Mouse (Mus musculus): ENCODE data around the gene Bmpr1b.
A peak's percentile ranks its signal among the peaks of the same experiment; 100 is the strongest.

The Bmpr1b gene

DNA sequence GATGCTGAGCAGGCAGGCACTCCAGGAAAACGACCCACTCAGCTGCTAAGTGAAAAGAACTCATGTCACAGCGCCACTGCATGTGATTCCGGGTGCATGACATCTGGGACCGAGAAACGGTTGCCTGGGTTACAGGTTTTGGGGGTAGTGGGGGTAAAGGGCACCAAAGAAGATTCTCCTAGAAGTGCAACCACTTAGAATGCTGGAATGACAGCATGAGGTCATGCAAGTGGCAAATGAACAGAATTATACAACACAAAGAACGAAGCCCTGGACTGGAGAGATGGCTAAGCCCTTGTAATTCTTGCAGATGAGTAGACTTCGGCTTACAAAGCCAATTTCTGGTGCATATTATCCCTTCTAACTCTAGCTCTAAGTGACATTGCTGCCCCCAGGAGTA lies 184.7 kb downstream of the Bmpr1b start:
- DNase-seq: no peak

DNA sequence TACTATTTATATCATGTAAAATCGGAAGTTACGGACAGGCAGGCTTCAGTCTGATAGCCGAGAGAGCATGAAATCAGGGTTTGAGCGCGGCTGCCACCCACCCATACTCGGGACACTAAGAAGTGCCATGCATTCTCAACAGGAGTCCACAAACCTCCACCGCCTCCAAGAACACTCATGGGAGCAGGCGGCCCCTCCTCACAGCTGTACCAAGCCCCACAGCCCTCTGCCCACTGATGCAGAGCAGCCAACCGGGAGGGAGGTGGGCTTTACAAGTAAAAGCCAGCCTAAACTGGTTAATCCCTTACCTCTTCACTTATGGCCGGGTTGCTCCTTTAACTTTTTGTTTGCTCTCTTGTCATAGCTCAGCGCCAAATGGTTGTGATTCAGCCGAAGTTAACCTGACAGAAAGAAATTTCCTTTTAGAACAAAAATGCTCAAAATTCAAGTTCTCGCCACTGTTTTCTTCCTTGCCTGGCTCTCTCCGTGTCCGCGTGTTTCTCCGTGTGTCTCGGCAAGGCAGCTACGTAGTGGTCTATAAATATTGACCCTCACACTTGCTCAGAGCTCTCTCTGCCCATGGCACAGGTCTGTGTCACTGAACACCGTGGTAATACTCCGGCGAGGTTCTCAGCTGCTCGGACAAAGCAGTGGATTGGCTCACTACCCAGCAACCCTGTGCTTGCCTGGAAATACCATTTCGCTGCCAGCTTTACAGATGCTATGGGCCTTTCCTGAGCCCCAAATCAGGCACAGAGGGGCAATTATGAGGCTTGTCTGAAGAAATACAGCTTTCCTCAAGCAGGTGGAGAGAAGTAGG lies 187.4 kb downstream of the Bmpr1b start:
- peak in 1 of 2 experiments; percentile 13 for DNase-seq

DNA sequence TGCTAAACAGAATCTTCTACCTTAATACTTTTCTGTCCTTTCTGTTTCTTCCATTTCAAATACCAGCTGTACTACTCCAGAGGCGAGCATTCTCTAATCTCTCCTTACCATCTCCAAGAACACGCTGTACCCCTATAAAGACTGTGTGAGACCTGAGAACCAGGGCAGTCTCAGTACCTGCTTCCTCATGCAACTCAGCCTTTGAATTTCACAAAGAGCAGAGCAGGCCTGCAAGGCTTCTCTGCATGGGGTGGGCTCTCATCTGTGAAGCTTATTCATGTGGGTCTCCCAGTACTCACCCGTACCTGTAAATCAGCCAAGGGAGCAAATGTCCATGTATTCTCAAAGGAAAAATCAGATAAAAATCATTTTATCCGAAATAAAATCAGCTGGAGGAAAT lies 203.0 kb downstream of the Bmpr1b start:
- DNase-seq: no peak

DNA sequence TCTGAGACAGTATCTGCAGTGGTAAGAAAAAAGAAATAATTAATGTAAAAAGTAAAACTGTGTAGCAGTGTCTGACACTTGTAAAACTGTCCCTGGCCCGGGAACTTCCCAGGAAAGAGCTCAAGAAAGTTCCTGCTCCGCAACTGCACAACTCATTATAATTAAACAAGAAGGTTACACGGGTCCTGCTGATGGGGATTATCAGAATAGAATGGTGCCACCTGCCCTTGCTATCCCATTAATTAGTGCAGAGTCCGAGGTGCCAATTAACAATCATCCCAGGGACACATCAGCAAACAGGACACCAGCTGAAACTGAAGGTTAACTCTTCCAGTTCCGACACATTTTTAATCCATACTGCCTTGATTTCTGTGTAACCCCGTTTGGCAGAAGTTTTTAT lies 216.3 kb downstream of the Bmpr1b start:
- no peak for DNase-seq

DNA sequence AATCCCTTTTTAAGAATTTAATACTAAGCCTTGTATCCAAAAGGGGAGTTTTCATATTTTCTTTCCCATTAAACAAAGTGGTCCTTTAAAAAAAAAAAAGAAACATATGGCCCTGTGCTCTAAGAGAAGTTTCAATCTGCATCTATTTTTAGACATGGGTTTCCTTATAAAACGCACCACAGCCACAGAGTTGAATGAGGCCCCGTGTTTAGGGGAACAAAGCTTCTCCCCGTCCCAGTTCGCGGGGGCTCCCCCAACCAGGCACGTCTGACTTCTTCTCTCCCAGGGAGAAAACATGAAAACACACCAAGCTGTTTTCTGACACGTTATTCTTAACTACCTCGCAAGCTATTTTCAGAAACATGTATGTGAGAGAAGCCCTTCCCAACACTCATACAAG lies 218.6 kb downstream of the Bmpr1b start:
- no peak for DNase-seq

DNA sequence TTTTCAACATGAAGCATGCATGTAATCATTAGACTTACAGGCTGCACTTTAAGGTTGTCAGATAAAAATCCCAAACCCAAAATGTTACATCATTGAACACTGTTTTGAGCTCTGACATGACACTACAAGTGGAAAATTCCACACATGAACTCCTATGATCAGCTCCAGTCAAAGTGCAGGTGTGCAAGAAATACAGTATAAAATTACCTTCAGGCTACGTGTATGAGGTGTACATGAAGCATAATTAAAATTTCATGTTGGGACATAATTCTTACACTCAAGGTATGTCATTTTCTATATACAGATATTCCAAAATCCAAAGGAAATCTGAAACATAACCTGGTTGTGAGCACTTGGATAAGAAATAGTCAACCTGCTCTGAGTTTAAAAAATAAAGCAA lies 220.7 kb downstream of the Bmpr1b start:
- no peak for DNase-seq

DNA sequence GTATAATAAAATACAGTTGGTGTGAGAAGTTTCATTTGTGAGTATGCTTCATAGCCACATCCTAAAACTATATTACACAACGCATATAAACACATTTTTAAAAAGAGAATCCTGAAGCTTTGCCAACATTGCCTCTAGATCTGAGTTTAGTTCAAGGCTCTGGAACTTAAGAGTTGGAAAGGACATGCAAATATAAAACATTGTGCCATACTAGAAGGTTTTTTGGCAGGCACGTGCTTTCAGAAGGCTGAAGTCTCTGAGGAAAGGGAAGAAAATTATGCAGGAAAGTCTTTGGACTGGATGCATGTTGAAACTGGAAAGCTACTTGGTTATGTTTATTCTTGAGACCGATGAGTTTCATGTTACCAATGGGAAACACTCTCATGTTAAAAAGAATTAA lies 221.1 kb downstream of the Bmpr1b start:
- DNase-seq: no peak

DNA sequence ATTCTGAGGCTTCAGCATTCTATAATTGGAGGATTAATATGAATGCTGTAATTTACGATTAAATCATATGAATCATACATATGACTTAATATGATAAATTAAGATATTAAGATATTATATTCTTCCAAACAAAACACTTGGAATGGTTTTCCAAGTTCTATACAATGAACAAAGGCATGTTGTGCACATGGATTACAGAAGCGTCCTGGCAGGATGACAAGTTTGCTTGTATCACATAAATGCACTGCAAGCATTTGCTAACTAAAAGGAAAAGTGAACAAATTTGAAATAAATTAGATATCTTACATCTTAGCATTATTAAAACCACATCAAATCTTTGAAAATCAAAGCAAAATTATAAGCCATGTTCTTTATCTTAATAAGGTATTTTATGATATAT lies 222.4 kb downstream of the Bmpr1b start:
- no peak for DNase-seq

DNA sequence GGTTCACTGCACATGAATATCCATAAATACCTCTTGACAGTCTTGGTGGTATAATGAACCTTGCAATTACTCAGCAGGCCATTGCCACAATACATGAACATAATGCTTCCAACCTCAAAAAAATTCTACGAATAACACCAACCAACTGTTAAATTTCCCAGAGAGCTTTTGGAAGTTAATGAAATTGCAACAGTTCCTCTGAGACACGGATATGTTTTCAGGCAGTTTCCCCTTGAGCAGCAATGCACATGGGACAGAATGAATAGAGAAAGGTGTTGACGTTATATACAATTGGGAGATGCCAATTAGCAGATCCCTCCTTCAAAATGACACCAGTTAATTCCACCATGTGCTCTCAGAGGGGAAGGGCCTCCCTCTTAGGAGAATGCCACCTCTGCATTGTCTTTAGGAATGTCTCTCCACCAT lies 225.9 kb downstream of the Bmpr1b start:
- DNase-seq: no peak

DNA sequence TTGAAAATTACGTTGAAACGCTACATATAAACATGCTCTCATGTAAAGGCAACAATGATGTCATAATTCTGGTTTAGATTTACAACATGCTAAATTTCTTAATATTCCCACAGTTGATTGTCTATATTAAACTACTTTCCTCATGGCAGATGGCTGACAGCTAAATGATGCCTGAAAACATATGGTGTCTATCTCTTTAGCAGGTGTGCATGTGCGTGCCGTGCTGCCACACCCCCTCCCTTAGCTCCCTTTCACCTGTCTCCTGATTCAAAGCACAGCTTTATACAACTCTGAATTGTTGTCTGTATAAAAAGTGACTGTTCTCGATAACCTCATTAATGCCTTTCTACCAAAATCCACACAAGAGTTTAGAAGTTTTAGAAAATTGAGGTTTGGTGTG lies 229.0 kb downstream of the Bmpr1b start:
- DNase-seq: no peak

DNA sequence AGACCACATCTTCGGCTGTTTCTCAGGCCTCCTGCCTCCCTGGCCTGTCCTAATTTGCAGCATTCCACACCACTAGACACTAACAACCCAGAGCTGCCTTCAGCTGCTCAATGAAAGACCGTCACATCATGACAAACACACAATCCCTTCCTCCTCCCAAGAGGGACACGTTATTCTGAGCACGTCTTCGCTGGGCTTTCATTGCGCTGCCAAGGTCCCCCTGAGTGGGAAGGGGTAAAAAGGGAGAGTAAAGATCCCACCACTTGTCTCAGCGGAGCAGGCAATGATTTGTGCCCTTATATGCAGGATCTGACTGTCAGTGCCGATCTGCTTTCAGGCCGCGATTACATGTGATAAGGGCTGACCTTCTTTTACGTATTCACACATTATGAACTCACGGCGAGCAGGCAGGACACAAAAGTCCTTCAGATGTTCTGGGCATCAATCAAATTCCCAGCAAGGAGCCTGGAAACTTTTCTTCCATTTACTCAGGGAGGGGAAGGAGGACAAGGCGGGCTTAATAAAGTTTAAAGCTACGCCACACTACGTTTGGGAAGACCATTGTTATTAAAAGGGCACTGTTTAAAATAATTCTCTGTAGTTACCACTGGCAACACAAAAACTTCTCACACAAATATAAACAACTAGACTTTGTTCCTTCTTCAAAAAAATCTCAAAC lies 232.5 kb downstream of the Bmpr1b start:
- DNase-seq: no peak

DNA sequence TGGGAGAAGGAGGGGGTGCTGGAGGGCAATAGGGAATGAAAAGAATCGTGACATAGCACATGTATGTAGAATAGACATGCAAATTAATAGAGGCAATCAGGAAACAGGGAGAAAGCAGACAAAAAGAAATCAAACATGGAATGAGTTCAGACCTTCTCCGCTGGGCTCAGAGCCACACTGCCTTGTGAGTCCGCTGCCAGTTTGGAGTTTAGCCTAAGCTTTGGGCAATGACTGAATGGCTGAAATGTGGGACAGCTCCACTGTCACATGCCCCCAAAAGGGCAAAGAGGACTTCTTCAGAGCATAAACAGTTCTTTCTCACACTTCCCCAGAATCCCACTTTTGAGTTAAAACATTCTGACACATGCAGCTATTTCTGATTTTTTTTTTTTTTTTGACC lies 236.3 kb downstream of the Bmpr1b start:
- peak; percentile 7 to 23 for DNase-seq

DNA sequence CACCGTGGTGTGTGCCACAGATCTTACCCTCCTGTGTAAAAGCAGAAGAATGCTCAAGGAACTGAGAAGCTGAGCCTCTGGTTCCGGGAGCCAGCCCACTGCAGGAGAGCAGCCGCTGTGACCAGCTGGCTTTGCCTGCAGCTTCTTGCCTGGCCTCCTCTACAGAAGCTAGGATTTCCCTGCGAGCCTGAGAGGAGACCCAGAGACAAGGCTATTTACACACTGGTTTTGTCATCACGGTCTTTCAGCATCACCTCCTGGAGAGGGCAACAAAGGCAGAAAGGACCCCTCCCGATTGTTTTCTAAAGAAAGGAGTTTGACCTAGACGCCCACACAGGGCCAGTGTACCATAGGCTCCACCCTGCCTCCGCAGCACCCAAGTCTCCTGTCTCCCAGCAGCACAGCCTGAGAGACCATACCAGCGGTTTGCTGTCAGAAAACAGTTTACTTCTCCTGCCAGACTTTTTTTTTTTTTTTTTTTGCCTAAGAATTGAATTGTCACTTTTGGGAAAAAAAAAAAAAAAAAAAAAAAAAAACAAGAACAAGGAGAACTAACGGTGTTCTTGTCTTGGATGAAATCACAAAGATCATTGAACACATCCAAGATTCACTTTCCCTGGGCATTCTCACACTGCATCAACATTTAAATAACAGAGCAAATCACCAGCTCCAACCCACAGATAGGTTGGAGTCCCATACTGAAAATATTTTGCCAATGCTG lies 237.7 kb downstream of the Bmpr1b start:
- DNase-seq: peak in 1 of 2 experiments; percentile 15

DNA sequence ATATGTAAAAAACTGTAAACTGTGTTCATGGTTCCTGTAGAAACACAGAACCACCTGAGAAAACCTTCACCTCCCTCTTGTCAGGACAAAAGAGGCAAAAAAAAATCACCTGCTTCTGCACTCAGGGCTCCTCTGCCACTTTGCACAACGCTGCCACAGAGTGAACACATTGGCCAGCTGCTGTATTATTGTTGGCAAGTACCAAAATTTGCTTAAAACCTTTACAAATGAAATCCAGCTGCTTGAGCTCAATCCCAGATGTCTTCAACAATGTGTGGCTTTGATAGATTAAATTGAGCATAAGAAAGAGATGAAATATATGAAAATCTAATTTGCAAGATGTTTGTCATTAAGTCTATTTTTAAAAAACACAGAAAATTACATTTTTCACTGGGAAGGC lies 245.8 kb downstream of the Bmpr1b start:
- DNase-seq: no peak

DNA sequence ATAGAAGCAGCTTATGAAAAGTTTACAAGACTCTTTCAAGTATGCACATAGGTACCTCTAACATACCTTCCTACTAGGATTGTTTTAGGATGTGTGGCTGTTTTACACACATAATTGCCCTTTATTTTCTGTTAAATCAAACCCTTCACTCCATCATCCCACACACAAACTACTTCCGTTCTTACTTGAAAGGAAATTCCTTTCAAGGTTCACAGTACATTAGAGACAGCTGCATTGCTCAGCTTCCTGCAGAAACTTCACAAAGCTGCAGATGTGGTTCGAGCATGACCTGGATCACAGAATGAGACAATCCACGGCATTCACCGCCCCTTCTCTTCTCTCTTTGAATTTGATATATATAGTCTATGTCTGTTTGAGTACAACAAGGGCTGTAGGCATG lies 248.1 kb downstream of the Bmpr1b start:
- DNase-seq: no peak

DNA sequence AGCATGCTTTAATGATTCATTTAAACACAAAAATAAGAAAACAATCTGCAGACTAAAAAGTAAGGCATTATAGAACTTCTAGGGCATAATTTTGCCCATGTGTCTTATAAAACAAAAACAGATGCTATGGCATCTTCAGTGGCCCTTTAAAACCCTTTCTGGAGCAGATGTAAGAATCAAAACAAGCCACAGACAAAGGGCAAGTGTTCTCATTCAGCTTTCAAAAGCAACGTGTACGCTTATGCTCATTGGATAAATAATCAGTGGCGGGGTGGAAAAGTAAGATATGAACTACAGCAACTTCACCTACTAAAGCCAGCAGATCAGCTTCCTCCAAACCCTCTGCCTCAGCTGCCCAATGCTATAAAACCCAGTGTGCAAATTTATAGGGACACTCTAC lies 249.6 kb downstream of the Bmpr1b start:
- DNase-seq: no peak

DNA sequence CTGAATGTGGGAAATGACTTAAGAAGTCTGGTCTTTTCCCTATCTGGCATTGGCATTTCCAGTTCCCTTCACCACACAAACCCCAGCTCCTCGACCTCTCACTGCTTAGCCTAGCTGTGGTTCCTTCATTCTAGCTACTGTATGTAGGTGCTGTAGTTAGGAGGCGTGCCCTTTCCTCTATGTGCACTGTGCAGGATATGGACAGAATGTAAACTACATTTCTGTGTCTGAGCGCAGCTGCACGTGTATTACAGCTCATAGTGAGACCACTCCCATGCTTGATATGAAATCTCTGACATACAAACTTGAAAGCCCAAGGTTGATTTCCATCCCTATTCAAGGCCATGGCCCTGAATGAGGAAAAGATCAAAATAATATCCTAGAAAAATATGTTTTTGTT lies 252.1 kb downstream of the Bmpr1b start:
- DNase-seq: no peak

DNA sequence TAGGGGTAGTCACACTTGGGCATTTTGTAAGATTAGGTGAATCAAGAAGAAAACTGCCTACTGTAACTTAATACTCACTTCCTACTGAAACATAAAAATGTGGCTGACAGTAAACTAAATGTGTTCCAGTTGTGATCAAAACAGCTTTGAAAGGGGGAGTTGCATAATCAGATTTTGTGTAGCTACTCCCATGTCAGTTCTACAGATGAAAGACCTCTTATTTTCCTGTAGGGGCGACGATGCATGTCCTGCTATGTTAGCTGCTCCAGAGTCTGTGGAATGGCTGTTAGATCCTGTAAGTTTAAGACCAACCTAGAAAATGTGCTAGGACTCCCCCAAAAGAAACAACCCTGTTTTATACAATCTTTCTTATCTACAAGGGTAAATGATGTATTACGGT lies 253.2 kb downstream of the Bmpr1b start:
- no peak for DNase-seq

DNA sequence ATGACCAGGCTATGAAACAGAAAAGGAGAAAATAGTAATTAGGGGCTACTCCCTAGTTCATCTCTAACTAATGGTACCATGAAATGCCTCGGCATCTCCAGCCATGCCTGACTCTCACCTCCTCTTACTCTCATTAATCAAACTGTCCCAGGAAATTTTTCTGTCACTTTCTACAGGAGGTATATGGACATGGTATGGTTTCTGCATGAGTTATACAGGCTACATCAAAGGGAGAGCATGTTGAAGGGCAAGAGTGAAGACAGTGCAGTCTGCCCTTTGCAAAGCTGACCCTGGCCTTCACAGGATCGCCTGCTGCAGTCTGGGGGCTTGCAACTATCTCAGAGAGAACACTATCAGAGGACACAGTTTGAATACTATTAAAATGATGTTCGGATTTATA lies 254.6 kb downstream of the Bmpr1b start:
- no peak for DNase-seq

DNA sequence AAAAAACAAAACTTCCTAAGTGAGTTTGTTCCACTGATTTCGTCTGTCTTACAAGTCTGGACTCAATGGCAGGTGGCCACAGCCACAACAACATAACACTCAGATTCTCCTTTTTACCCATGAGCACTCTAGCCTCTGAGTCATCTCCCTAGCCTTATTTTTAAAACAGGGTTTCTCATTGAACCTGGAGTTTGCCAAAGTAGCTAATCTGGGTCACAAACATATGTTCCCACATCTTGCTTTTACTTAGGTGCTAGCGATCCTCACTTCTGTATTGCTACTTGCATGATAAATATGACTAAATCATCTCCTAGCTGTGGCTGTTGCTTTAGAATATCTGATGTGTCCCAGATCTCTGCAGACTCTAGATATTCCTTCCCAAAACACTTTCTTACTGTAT lies 260.1 kb downstream of the Bmpr1b start:
- DNase-seq: no peak

DNA sequence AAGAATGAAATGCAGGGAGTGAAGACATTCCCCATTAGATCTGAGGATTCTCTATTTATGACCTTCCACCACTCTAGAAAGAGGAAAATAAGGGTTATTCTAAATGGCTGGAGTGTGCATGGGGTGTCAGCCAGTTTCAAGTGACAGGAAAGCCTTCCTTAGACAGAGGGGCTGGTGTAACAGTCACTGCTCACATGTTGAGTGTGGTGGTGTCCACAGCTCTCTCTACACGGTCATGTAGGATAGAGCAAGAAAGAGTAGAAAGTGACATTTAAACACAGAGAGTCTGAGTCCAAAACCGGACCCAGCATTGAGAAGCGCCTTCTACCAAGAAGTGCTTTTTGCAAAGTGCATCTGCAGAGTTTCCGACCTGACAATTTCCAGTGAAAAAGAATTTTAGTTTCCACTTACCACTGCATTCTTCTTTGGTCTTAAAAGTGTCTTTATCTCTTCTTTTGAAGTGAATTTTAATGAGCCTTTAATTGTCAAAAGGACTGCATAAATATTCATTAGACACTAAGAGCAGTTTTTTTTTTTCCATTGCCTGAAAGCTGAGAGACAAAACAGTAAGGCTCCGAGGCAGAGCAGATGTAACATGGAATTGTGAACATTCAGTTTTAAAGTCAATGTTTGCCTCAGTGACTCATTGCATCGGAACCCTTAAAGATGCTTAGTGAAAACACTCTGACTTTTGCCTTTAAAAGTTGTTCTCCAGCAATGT lies 263.2 kb downstream of the Bmpr1b start:
- no peak for DNase-seq

DNA sequence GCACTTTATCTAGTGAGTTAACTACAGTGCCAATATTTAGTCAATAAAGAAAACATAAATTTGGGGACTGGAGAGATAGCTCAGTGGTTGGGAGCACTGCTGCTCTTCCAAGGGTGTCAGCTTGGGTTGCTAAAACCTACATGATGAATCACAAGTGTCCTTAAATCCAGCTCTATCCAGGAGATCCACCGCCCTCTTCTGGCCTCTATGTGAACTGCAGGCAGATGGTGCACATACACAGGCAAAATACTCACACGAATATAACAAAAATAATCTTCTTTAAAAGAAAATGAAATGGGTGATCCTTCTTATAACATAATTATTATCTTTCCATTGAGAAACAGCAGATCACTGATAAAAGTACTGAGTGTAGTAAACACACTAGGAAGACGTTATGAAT lies 268.9 kb downstream of the Bmpr1b start:
- DNase-seq: no peak

DNA sequence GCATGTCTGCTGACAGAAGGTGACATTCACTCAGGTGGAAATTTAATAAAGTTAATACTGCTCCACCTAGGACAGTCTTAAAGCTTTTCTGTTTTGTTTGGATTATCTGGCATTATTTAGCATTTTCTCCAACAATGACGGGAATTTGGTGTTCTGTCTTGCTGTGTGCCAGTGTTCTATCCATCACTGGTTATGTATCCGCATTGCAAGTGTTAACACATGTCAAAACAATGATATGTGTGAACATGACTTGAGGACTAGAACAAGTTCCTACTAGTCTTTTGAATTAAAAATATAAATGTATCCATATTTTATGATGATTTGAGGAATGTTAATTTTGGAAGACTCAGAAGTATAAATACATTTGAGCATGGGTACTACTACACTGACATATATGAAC lies 269.7 kb downstream of the Bmpr1b start:
- DNase-seq: no peak

Measured in lung, adult 18-20 months (tissue).